Mouse (Mus musculus) E14TG2a.4 (cell line): ENCODE results near the gene Ldhal6b.
A peak's percentile ranks its signal among the peaks of the same experiment; 100 is the strongest.

ENCODE experiments used
- H3K27me3 ChIP-seq: 2 replicates; pipeline ENCODE4 v1.6.1; 2014; ENCODE audit warnings: low read length, control low read depth; ENCODE audit not compliant: insufficient read depth
- H3K36me3 ChIP-seq: 2 replicates; pipeline ENCODE4 v1.6.1; 2014; ENCODE audit warnings: low read length, control low read depth; ENCODE audit not compliant: insufficient read depth
- H3K4me1 ChIP-seq: replicated peaks from 2 replicates; pipeline ENCODE4 v1.6.1; 2014; ENCODE audit warnings: low read depth, low read length, control low read depth
- H3K4me3 ChIP-seq: replicated peaks from 2 replicates; pipeline ENCODE4 v1.5.1; 2014; ENCODE audit warnings: mild to moderate bottlenecking, low read length
- H3K9me3 ChIP-seq: 2 replicates; pipeline ENCODE4 v1.6.1; 2014; ENCODE audit warnings: low read length, control low read depth
- CTCF ChIP-seq: conservative IDR thresholded peaks from 2 replicates; pipeline ENCODE4 v1.5.1; 2014; ENCODE audit warnings: low read length
- NANOG ChIP-seq: IDR thresholded peaks from 2 replicates; pipeline ENCODE4 v1.6.1; 2014; ENCODE audit warnings: borderline replicate concordance, low read length, mixed read lengths
- POU5F1 ChIP-seq: IDR thresholded peaks from 2 replicates; pipeline ENCODE4 v1.6.1; 2014; ENCODE audit warnings: low read length, borderline replicate concordance

Ldhal6b gene

DNA sequence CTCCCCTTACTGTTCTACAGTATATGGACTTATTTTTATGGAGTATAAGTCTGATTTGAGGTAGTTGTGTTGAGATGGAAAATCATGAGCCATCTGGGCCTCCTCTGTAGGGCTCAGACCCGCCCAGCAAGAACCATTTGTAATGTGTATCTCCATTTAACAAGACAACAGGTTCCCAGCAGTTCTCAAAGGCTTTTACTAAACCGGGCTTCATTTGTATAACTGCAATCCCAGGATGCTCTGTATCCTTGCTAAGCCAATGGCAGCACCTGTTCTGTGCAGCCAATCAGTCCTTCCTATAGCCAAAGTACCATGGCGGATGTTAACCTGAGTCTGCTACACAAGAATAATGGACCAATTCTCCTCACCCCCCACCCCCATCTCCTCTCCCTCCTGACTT lies 2.0 kb downstream of the Ldhal6b start:
- H3K27me3 ChIP-seq: no peaks in the 10 kb centered on the region
- peaks cover 37% of the 10 kb centered on the region for H3K36me3 ChIP-seq
- no peaks in the 10 kb centered on the region for H3K9me3 ChIP-seq
- TF ChIP-seq POU5F1: 0 out of 2 replicates have a peak, but pooled peaks have one; percentile 7
- TF ChIP-seq CTCF: no peak
- peak; percentile 53; the same call in 1 of the 2 replicates for TF ChIP-seq NANOG
- peaks cover 67% of the 10 kb centered on the region for H3K4me1 ChIP-seq
- peak overlapping the region; percentile 17; the same call in 1 of the 2 replicates for H3K4me3 ChIP-seq

DNA sequence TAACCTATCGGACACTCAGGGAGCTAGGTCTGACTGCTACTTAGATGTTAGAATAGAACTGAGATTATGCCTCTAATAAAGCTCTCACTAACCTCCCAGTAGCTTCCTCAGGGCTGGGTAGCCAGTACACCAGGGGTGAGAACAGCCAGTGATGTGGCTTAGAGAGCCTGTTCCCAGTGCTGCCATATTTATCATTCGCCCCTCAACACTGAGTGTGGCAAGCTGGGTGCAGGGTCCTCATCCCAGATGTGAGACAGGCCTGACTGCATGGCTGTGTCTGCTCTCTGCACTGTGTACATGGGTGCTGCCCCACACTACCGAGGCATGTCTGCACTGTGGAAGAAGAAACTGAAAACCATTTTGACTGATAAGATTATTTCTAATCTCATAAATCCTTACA lies 4.5 kb downstream of the Ldhal6b start:
- H3K36me3 ChIP-seq: peaks cover 35% of the 10 kb centered on the region
- no peaks in the 10 kb centered on the region for H3K9me3 ChIP-seq
- H3K4me1 ChIP-seq: peaks cover 63% of the 10 kb centered on the region
- TF ChIP-seq CTCF (no peak), NANOG (no peak), POU5F1 (no peak)
- no peaks in the 10 kb centered on the region for H3K27me3 ChIP-seq
- no peak overlapping the region for H3K4me3 ChIP-seq

DNA sequence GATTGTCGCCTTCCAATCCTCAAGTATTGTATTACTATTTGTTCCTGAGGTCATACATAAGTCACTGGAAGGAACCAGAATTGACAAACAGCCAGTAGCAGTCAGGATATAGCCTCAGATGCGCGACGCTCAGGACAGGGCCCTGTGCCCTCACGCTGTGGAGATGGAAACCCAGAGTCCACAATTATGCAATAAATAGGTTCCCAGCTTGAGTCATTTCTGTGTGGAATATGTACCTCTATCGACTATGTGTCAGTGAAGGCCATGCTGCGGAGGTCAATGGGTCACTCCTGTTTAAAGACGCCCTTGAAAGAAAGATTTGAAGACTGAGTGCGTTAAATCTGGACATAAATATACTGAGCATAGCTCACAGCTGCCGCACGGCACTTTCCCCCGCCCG lies 5.2 kb downstream of the Ldhal6b start:
- peaks cover 35% of the 10 kb centered on the region for H3K36me3 ChIP-seq
- H3K27me3 ChIP-seq: no peaks in the 10 kb centered on the region
- TF ChIP-seq POU5F1 (no peak), NANOG (no peak), CTCF (no peak)
- peaks cover 62% of the 10 kb centered on the region for H3K4me1 ChIP-seq
- no peaks in the 10 kb centered on the region for H3K9me3 ChIP-seq
- H3K4me3 ChIP-seq: no peak overlapping the region

DNA sequence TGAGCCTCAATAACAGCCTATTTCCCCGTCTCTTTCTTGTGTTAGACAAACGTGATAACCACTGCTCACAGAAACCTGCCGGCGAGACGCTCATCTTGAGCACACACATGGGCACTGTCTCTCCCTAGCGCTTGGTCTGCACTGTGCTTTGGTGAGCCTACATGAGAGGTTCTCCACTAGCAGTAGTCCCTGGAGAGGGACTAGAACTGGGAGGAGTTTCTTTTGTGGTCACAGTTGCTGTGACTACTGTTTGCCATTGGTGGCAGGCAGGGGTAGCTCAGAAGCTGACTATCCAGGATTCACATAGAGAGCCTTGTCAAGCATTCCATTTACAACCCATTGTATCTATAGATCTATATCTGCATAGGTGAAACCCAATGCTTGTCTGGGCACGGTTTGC lies 5.8 kb downstream of the Ldhal6b start:
- Histone ChIP-seq H3K4me3 (no peak overlapping the region), H3K9me3 (no peaks in the 10 kb centered on the region), H3K36me3 (peaks cover 31% of the 10 kb centered on the region), H3K27me3 (no peaks in the 10 kb centered on the region), H3K4me1 (peaks cover 57% of the 10 kb centered on the region)
- no peak for TF ChIP-seq CTCF
- no peak for TF ChIP-seq POU5F1
- TF ChIP-seq NANOG: no peak

DNA sequence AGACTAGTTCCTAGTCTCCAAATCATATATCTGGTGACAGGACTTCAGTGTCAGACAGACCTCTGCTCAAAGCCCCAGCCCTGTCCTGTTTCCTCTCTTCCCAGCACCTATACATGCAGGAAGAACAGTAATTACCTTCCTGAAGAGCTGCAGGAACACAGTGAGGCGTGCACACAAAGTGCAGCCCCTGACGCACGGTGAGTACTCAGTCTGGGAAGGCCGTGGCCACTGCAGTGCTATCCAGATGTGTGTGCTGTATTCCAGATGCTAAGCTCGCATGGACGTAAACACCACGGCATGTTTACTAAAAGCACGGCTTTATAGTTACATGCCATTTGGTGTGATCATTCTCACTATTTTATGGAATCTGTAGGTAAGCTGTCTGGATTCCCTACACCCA lies 6.3 kb downstream of the Ldhal6b start:
- Histone ChIP-seq H3K4me1 (peaks cover 57% of the 10 kb centered on the region), H3K36me3 (peaks cover 27% of the 10 kb centered on the region), H3K27me3 (no peaks in the 10 kb centered on the region), H3K4me3 (no peak overlapping the region), H3K9me3 (no peaks in the 10 kb centered on the region)
- TF ChIP-seq POU5F1 (no peak), CTCF (no peak), NANOG (no peak)

DNA sequence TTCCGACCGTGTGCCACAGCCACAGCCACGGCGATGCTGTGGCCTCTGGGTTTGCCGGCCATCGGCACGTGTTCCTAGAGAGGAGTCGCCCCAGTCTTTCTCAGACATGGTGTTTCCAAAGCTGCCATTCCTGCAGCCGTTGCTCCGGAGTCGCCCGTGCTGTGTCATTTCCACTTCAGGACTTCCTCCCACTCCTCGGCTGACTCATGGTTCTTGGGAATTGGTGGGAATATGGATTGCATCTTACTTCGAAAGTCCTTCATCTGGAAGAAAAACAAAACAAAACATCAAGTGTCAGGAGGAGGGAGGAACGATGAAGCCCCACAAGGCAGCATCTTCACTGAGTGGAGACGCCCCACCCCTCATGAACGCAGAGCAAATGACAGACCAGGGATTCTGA lies 7.4 kb downstream of the Ldhal6b start:
- H3K4me3 ChIP-seq: no peak overlapping the region
- peaks cover 25% of the 10 kb centered on the region for H3K36me3 ChIP-seq
- peaks cover 55% of the 10 kb centered on the region for H3K4me1 ChIP-seq
- no peaks in the 10 kb centered on the region for H3K9me3 ChIP-seq
- no peaks in the 10 kb centered on the region for H3K27me3 ChIP-seq
- no peak for TF ChIP-seq NANOG

DNA sequence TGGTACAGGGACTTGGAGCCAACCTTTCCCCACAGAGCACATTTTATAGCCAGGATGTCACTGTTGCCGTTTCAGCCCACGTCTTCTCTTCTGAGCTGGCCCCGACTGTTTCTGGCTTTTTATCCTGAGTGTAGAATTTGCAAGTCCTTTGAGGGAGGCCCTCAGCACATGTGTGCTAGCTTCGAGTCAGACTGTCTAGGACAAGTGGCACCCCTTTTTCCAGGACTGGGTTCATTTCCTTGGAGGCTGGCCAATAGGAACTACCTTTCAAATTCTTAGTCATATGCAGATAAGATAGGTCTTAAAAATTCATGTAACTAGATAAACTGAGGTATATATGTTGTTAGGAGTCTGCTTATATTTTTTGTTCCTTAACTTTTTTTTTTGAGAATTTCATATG lies 8.2 kb downstream of the Ldhal6b start:
- no peak overlapping the region for H3K4me3 ChIP-seq
- H3K9me3 ChIP-seq: no peaks in the 10 kb centered on the region
- H3K27me3 ChIP-seq: no peaks in the 10 kb centered on the region
- TF ChIP-seq NANOG (no peak), POU5F1 (no peak), CTCF (no peak)
- peaks cover 55% of the 10 kb centered on the region for H3K4me1 ChIP-seq
- H3K36me3 ChIP-seq: peaks cover 24% of the 10 kb centered on the region

DNA sequence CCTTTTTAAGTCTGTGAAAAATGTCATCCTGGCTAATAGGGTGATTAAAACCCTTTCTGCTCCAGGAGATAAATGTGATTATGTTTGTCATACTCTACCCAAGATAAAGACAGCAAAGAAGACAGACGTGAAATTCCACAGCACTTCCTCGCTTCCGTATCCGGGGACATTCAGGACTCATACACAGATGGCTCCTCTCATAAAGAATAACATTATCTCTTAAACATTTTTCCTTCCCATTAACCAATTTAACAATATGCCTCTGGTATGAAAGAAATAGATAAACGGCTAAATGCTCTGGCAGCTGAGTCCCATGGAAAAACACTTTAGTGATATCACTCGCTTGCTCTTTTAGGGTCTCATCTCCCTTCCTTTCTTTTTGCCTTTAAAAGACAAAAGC lies 11.5 kb downstream of the Ldhal6b start:
- TF ChIP-seq CTCF (no peak), POU5F1 (no peak), NANOG (no peak)
- Histone ChIP-seq H3K36me3 (peaks cover 14% of the 10 kb centered on the region), H3K4me1 (peaks cover 64% of the 10 kb centered on the region), H3K27me3 (peaks cover 12% of the 10 kb centered on the region; the same call in 1 of the 2 replicates), H3K4me3 (no peak overlapping the region), H3K9me3 (no peaks in the 10 kb centered on the region)

DNA sequence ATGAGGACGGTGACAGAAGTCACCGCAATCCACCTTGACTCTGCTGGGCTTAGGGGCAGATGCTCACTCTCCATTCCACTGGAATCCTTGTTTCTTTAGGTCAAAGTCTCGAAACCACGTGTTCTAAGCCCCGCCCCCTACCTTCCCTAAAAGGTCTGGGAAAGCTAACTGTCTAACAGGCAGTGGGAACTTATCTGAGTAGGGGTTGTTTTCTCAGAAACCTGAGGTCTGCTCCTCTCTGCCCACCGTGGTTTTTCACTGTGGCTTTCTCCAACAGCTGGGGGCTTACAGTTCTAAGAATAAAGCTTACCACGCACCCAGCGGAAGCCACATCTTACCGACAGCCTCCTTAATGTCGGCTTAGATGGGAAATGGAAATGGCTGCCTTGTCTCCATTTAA lies 12.0 kb downstream of the Ldhal6b start:
- H3K27me3 ChIP-seq: peaks cover 12% of the 10 kb centered on the region; the same call in 1 of the 2 replicates
- H3K9me3 ChIP-seq: no peaks in the 10 kb centered on the region
- peaks cover 10% of the 10 kb centered on the region for H3K36me3 ChIP-seq
- peaks cover 69% of the 10 kb centered on the region for H3K4me1 ChIP-seq
- TF ChIP-seq CTCF: no peak
- no peak for TF ChIP-seq NANOG
- no peak for TF ChIP-seq POU5F1
- no peak overlapping the region for H3K4me3 ChIP-seq
